Mouse (Mus musculus) liver, postnatal 0 days (tissue): ENCODE data around the gene Nsun7.

Experiments used
- CTCF ChIP-seq: sonication (generic); IDR thresholded peaks from 2 replicates; pipeline ENCODE4 v1.5.1; 2016; ENCODE audit warnings: antibody characterized with exemption, low read depth
- EP300 ChIP-seq: IDR thresholded peaks from 2 replicates; pipeline ENCODE4 v1.6.1; 2016; ENCODE audit warnings: antibody characterized with exemption, low read depth, mild to moderate bottlenecking

DNA sequence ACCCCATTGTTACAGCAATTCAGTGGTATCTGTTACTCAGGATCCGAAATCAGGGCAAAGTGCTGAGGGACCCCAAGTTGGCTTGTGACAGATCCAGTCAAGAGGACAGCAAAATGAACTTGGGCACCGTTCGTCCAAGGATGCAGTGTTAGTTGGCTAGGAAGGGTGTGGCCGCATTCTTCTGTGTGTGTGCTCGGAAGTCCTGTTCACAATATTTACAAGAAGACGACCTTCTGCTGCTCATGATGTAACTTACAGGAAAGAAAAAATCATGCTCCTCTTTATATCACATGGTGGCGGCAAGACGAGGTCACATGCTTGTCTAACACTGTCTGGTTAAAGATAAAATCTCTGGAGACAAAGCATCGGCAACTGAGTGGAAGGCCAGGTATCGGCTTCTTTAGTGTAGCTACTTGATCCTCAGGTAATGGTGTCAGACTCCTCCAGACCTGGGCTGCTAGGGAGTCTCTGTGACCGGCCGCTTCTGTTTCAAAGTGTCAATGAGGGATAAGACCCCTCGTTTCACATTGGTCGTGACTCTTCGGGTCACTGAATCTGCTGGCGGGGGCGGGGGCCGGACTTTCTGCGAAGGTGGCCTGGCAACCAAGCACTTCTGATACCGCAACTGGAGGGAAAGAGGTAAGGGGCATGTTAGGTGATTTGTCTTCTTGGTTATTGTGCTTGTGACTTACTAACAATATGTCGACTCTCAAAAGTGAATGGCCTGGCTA, 42.6 kb downstream of the Nsun7 start:
- TF ChIP-seq CTCF: no peak
- no peak for TF ChIP-seq EP300
